Mouse (Mus musculus) spleen, adult 2 months (tissue): Measurements from ENCODE around the gene Cntnap2. TPM values are rescaled to one million over a fixed set of nuclear protein-coding genes. Genes with fewer than 3 reads are reported as not detected.
"Not testable (repeated sequence)": the region's sequence is repeated elsewhere in the genome, so short reads cannot be mapped to it uniquely, and the experiment has no call there.

Experiments used
- DNase-seq, 2 experiments: peaks; one replicate each; pipeline versions ENCODE4 v3.0.0 to v3.0.0-alpha.2; 2012 to 2021; ENCODE audit warnings: low spot score in 2 of 2, low read depth in 1 of 2
- H3K27ac ChIP-seq: fragments of 200-500 bp; 2 replicates; pipeline ENCODE4 v1.5.1; 2012; ENCODE audit warnings: low read length, inconsistent platforms; ENCODE audit not compliant: insufficient read depth
- H3K27me3 ChIP-seq: fragments of 200-500 bp; 2 replicates; pipeline ENCODE4 v1.6.1; 2012; ENCODE audit warnings: mild to moderate bottlenecking, moderate library complexity, low read length, inconsistent platforms; ENCODE audit not compliant: control insufficient read depth, insufficient read depth
- H3K36me3 ChIP-seq: fragments of 200-500 bp; 2 replicates; pipeline ENCODE4 v1.6.1; 2012; ENCODE audit warnings: mild to moderate bottlenecking, low read length, inconsistent platforms; ENCODE audit not compliant: control insufficient read depth, insufficient read depth
- H3K4me1 ChIP-seq: fragments of 200-500 bp; 2 replicates; pipeline ENCODE4 v1.6.1; 2011; ENCODE audit warnings: inconsistent platforms; ENCODE audit not compliant: control insufficient read depth, insufficient read depth, insufficient read length
- H3K4me3 ChIP-seq: fragments of 200-500 bp; 2 replicates; pipeline ENCODE4 v1.5.1; 2011; ENCODE audit warnings: mild to moderate bottlenecking, inconsistent platforms; ENCODE audit not compliant: insufficient read depth, insufficient read length; ENCODE audit errors: extremely low read depth
- CTCF ChIP-seq: fragments of 200-500 bp; IDR thresholded peaks from 2 replicates; pipeline ENCODE4 v1.5.1; 2011; ENCODE audit warnings: mild to moderate bottlenecking, inconsistent platforms; ENCODE audit not compliant: insufficient read depth, insufficient read length, insufficient replicate concordance; ENCODE audit errors: extremely low read depth
- POLR2A ChIP-seq: fragments of 200-500 bp; IDR thresholded peaks from 2 replicates; pipeline ENCODE4 v1.6.1; 2011; ENCODE audit warnings: low read depth, low read length, inconsistent platforms
- WGBS: fragments of 180-500 bp; shearing (Covaris S2); methylation state at CpG from one replicate; pipeline ENCODE4 v1.1.7; 2018; 5-methylcytosine and 5-hydroxymethylcytosine counted together
- polyA plus RNA-seq: library from polyadenylated mRNA; depleted of rRNA; stranded (reverse); fragments of >200 nt; gene quantifications from 2 replicates; pipeline ENCODE4 v1.2.3, GENCODE M21; 2012

Cntnap2 gene
- polyA plus RNA-seq, 1 experiment = not detected

- Histone ChIP-seq H3K4me1 (no peaks in the 10 kb centered on the region), H3K4me3 (no peak overlapping the region), H3K27ac (no peak overlapping the region), H3K36me3 (no peaks in the 10 kb centered on the region), H3K27me3 (no peaks in the 10 kb centered on the region)
- 62% methylated on average over 1 of the region's 1 CpGs for WGBS
- DNase-seq = no peak
- TF ChIP-seq CTCF (no peak), POLR2A (no peak)
Measured at GRCm38 (mm10) chr6:47104951-47105350, 2045.8 kb downstream of the Cntnap2 start.

GRCm38 (mm10) chr6:47109582-47110220 lies 2050.5 kb downstream of the Cntnap2 start:
- DNase-seq = no peak
- Histone ChIP-seq H3K36me3 (no peaks in the 10 kb centered on the region), H3K27me3 (no peaks in the 10 kb centered on the region), H3K27ac (no peak overlapping the region), H3K4me1 (no peaks in the 10 kb centered on the region), H3K4me3 (no peak overlapping the region)
- TF ChIP-seq POLR2A (no peak), CTCF (no peak)
- 56% methylated on average over 6 of the region's 6 CpGs for WGBS

- H3K27ac ChIP-seq, DNase-seq, H3K27me3 ChIP-seq, H3K4me1 ChIP-seq, H3K4me3 ChIP-seq, H3K36me3 ChIP-seq: not testable (repeated sequence)
- no CpG with 5 or more reads among the region's 1 CpGs for WGBS
Measured at GRCm38 (mm10) chr6:47134063-47134462, 2074.9 kb downstream of the Cntnap2 start.

- not testable (repeated sequence) for H3K4me3 ChIP-seq, H3K36me3 ChIP-seq, H3K4me1 ChIP-seq, DNase-seq, H3K27ac ChIP-seq, H3K27me3 ChIP-seq
- WGBS = no CpG with 5 or more reads among the region's 1 CpGs
Measured at GRCm38 (mm10) chr6:47153018-47153417, 2093.9 kb downstream of the Cntnap2 start.

- not testable (repeated sequence) for DNase-seq
Measured at GRCm38 (mm10) chr6:47174580-47175294, 2115.6 kb downstream of the Cntnap2 start.

GRCm38 (mm10) chr6:47175356-47176156 lies 2116.4 kb downstream of the Cntnap2 start:
- 16% methylated on average over 10 of the region's 10 CpGs for WGBS
- H3K4me1 ChIP-seq = not testable (repeated sequence)

More at GRCm38 (mm10) chr6:47174580-47175294, 2115.6 kb downstream of the Cntnap2 start:
- H3K36me3 ChIP-seq, H3K4me1 ChIP-seq, H3K27ac ChIP-seq, H3K27me3 ChIP-seq, H3K4me3 ChIP-seq: not testable (repeated sequence)
- 8% methylated on average over 8 of the region's 8 CpGs for WGBS

GRCm38 (mm10) chr6:47176157-47176555 lies 2117.0 kb downstream of the Cntnap2 start:
- H3K27me3 ChIP-seq, H3K4me1 ChIP-seq, H3K36me3 ChIP-seq, H3K4me3 ChIP-seq, H3K27ac ChIP-seq, DNase-seq: not testable (repeated sequence)
- WGBS = 41% methylated on average over 3 of the region's 3 CpGs

More at GRCm38 (mm10) chr6:47175356-47176156, 2116.4 kb downstream of the Cntnap2 start:
- H3K27me3 ChIP-seq, H3K36me3 ChIP-seq, H3K4me3 ChIP-seq, DNase-seq, H3K27ac ChIP-seq: not testable (repeated sequence)

- 87% methylated on average over 5 of the region's 5 CpGs for WGBS
- H3K27me3 ChIP-seq, DNase-seq, H3K4me1 ChIP-seq, H3K4me3 ChIP-seq, H3K27ac ChIP-seq, H3K36me3 ChIP-seq: not testable (repeated sequence)
Measured at GRCm38 (mm10) chr6:47181372-47181771, 2122.2 kb downstream of the Cntnap2 start.
